Mouse (Mus musculus) kidney, embryonic 16.5 days (tissue): ENCODE measurements around the gene Cdk5rap3. TPM values are rescaled to one million over a fixed set of nuclear protein-coding genes. Genes with fewer than 3 reads are reported as not detected.

Source experiments
- ATAC-seq: fragments of 200-750 bp; cut with Nextera tagmentation; 2 replicates; pipeline ENCODE4 v1.8.0; 2017; ENCODE audit warnings: moderate TSS enrichment; ENCODE audit not compliant: low FRiP score, low TSS enrichment
- H3K27ac ChIP-seq: fragments of 300-500 bp; sonication (generic); 2 replicates; pipeline ENCODE4 v1.5.1; 2014; ENCODE audit warnings: low read length
- H3K27me3 ChIP-seq: fragments of 300-500 bp; sonication (generic); 2 replicates; pipeline ENCODE4 v1.6.1; 2014; ENCODE audit warnings: low read length, control low read depth, mixed read lengths; ENCODE audit not compliant: insufficient read depth
- H3K36me3 ChIP-seq: fragments of 300-500 bp; sonication (generic); 2 replicates; pipeline ENCODE4 v1.6.1; 2014; ENCODE audit warnings: low read length, control low read depth, mixed read lengths; ENCODE audit not compliant: insufficient read depth
- H3K4me1 ChIP-seq: fragments of 300-500 bp; sonication (generic); 2 replicates; pipeline ENCODE4 v1.6.1; 2014; ENCODE audit warnings: low read length, control low read depth, mixed read lengths; ENCODE audit not compliant: insufficient read depth
- H3K4me2 ChIP-seq: fragments of 300-500 bp; sonication (generic); replicated peaks from 2 replicates; pipeline ENCODE4 v1.6.1; 2014; ENCODE audit warnings: low read depth, low read length
- H3K4me3 ChIP-seq: fragments of 300-500 bp; sonication (generic); 2 replicates; pipeline ENCODE4 v1.5.1; 2014; ENCODE audit warnings: mild to moderate bottlenecking, low read length
- H3K9ac ChIP-seq: fragments of 300-500 bp; sonication (generic); replicated peaks from 2 replicates; pipeline ENCODE4 v1.6.1; 2014; ENCODE audit warnings: low read length
- H3K9me3 ChIP-seq: fragments of 300-500 bp; sonication (generic); 2 replicates; pipeline ENCODE4 v1.6.1; 2016; ENCODE audit warnings: low read length, control low read depth
- WGBS: fragments of 180-500 bp; shearing (Covaris S2); extraction: QIAGEN DNeasy Blood & Tissue Kit; methylation state at CpG from one replicate; pipeline ENCODE4 v1.1.7; 2014; 5-methylcytosine and 5-hydroxymethylcytosine counted together
- polyA plus RNA-seq: library from polyadenylated mRNA; unstranded; fragments of >200 nt; fragmentation: Nextera tagmentation; extraction: Ambion mirVana; gene quantifications from 2 replicates; pipeline ENCODE4 v1.2.1, GENCODE M21; 2015

Cdk5rap3 gene
- polyA plus RNA-seq, 1 experiment from 2014 or later: 83.7 TPM

- ATAC-seq: no peak
- Histone ChIP-seq H3K27ac (no peak overlapping the region), H3K4me3 (no peak overlapping the region), H3K4me1 (peaks cover 26% of the 10 kb centered on the region), H3K9me3 (no peaks in the 10 kb centered on the region), H3K27me3 (no peaks in the 10 kb centered on the region), H3K9ac (no peak overlapping the region), H3K4me2 (no peak overlapping the region), H3K36me3 (no peaks in the 10 kb centered on the region)
- whole genome bisulfite sequencing: 54% methylated on average over 9 of the region's 9 CpGs
Measured at GRCm38 (mm10) chr11:96901332-96901731, 15.0 kb downstream of the Cdk5rap3 start.

GRCm38 (mm10) chr11:96899449-96900306, 16.6 kb downstream of the Cdk5rap3 start:
- no peaks in the 10 kb centered on the region for H3K36me3 ChIP-seq
- H3K9me3 ChIP-seq: no peaks in the 10 kb centered on the region
- no peak overlapping the region for H3K4me3 ChIP-seq
- 44% methylated on average over 13 of the region's 13 CpGs for WGBS
- H3K4me2 ChIP-seq: no peak overlapping the region
- no peak overlapping the region for H3K27ac ChIP-seq
- no peak for ATAC-seq
- H3K4me1 ChIP-seq: peaks cover 26% of the 10 kb centered on the region
- H3K27me3 ChIP-seq: no peaks in the 10 kb centered on the region
- no peak overlapping the region for H3K9ac ChIP-seq

GRCm38 (mm10) chr11:96895886-96896285, 20.4 kb downstream of the Cdk5rap3 start:
- no peak overlapping the region for H3K27ac ChIP-seq
- H3K9ac ChIP-seq: no peak overlapping the region
- WGBS: 76% methylated on average over 4 of the region's 4 CpGs
- peaks cover 16% of the 10 kb centered on the region for H3K4me1 ChIP-seq
- no peak for ATAC-seq
- H3K4me2 ChIP-seq: no peak overlapping the region
- H3K27me3 ChIP-seq: no peaks in the 10 kb centered on the region
- no peaks in the 10 kb centered on the region for H3K36me3 ChIP-seq
- no peaks in the 10 kb centered on the region for H3K9me3 ChIP-seq
- H3K4me3 ChIP-seq: no peak overlapping the region

GRCm38 (mm10) chr11:96893203-96893842, 23.0 kb downstream of the Cdk5rap3 start:
- no peaks in the 10 kb centered on the region for H3K36me3 ChIP-seq
- H3K4me2 ChIP-seq: no peak overlapping the region
- H3K27me3 ChIP-seq: no peaks in the 10 kb centered on the region
- H3K27ac ChIP-seq: no peak overlapping the region
- H3K9ac ChIP-seq: no peak overlapping the region
- ATAC-seq: 0 out of 2 replicates have a peak, but pooled peaks have one; percentile 9
- H3K4me1 ChIP-seq: peaks cover 7% of the 10 kb centered on the region; the same call in 1 of the 2 replicates
- WGBS: 37% methylated on average over 11 of the region's 11 CpGs
- H3K9me3 ChIP-seq: no peaks in the 10 kb centered on the region
- H3K4me3 ChIP-seq: no peak overlapping the region

- H3K9ac ChIP-seq: no peak overlapping the region
- H3K36me3 ChIP-seq: no peaks in the 10 kb centered on the region
- peaks cover 7% of the 10 kb centered on the region; the same call in 1 of the 2 replicates for H3K4me1 ChIP-seq
- H3K4me3 ChIP-seq: no peak overlapping the region
- 29% methylated on average over 14 of the region's 14 CpGs for WGBS
- no peak overlapping the region for H3K27ac ChIP-seq
- H3K4me2 ChIP-seq: no peak overlapping the region
- no peak for ATAC-seq
- H3K9me3 ChIP-seq: no peaks in the 10 kb centered on the region
- no peaks in the 10 kb centered on the region for H3K27me3 ChIP-seq
Measured at GRCm38 (mm10) chr11:96891784-96892527, 24.3 kb downstream of the Cdk5rap3 start.

- Histone ChIP-seq H3K9me3 (no peaks in the 10 kb centered on the region), H3K4me1 (peaks cover 10% of the 10 kb centered on the region; the same call in 1 of the 2 replicates), H3K4me2 (no peak overlapping the region), H3K36me3 (no peaks in the 10 kb centered on the region), H3K27ac (no peak overlapping the region), H3K4me3 (no peak overlapping the region), H3K9ac (no peak overlapping the region), H3K27me3 (no peaks in the 10 kb centered on the region)
- WGBS: 74% methylated on average over 8 of the region's 8 CpGs
- ATAC-seq: no peak
Measured at GRCm38 (mm10) chr11:96886942-96887546, 29.3 kb downstream of the Cdk5rap3 start.

- Histone ChIP-seq H3K27ac (no peak overlapping the region), H3K4me2 (no peak overlapping the region), H3K27me3 (no peaks in the 10 kb centered on the region), H3K4me1 (peaks cover 10% of the 10 kb centered on the region; the same call in 1 of the 2 replicates), H3K36me3 (no peaks in the 10 kb centered on the region), H3K4me3 (no peak overlapping the region), H3K9ac (no peak overlapping the region), H3K9me3 (no peaks in the 10 kb centered on the region)
- 39% methylated on average over 5 of the region's 5 CpGs for WGBS
- ATAC-seq: no peak
Measured at GRCm38 (mm10) chr11:96885901-96886340, 30.4 kb downstream of the Cdk5rap3 start.

- WGBS: 73% methylated on average over 9 of the region's 9 CpGs
- Histone ChIP-seq H3K4me1 (peaks cover 17% of the 10 kb centered on the region), H3K4me2 (no peak overlapping the region), H3K4me3 (no peak overlapping the region), H3K27ac (no peak overlapping the region), H3K27me3 (peaks cover 5% of the 10 kb centered on the region), H3K9ac (no peak overlapping the region), H3K36me3 (no peaks in the 10 kb centered on the region), H3K9me3 (no peaks in the 10 kb centered on the region)
- no peak for ATAC-seq
Measured at GRCm38 (mm10) chr11:96880296-96880695, 36.0 kb downstream of the Cdk5rap3 start.

GRCm38 (mm10) chr11:96879359-96879758, 36.9 kb downstream of the Cdk5rap3 start:
- Histone ChIP-seq H3K9ac (no peak overlapping the region), H3K4me3 (no peak overlapping the region), H3K27ac (no peak overlapping the region), H3K4me2 (no peak overlapping the region), H3K27me3 (peaks cover 5% of the 10 kb centered on the region), H3K9me3 (no peaks in the 10 kb centered on the region), H3K4me1 (peaks cover 18% of the 10 kb centered on the region), H3K36me3 (no peaks in the 10 kb centered on the region)
- ATAC-seq: no peak
- WGBS: 36% methylated on average over 7 of the region's 7 CpGs
